Mouse (Mus musculus) neural tube, embryonic 10.5 days (tissue): ENCODE results near the gene Apoc2.

Experiments used
- DNase-seq: peaks from one replicate; pipeline ENCODE4 v3.0.0-alpha.2; 2017; ENCODE audit warnings: low spot score; ENCODE audit errors: extremely low spot score

The Apoc2 gene

GRCm38 (mm10) chr7:19678901-19679300 is 1.2 kb upstream of the Apoc2 start:
- DNase-seq, result no peak

GRCm38 (mm10) chr7:19676662-19677061 is 1.1 kb downstream of the Apoc2 start:
- no peak for DNase-seq

GRCm38 (mm10) chr7:19675824-19676223 is 1.9 kb downstream of the Apoc2 start:
- DNase-seq, result no peak

- no peak for DNase-seq
Observed at GRCm38 (mm10) chr7:19673083-19673699, 4.5 kb downstream of the Apoc2 start.

GRCm38 (mm10) chr7:19671511-19671910 is 6.2 kb downstream of the Apoc2 start:
- no peak for DNase-seq

- DNase-seq, result peak; percentile 85
Observed at GRCm38 (mm10) chr7:19668947-19669721, 8.6 kb downstream of the Apoc2 start.

- no peak for DNase-seq
Observed at GRCm38 (mm10) chr7:19667434-19667833, 10.3 kb downstream of the Apoc2 start.

- no peak for DNase-seq
Observed at GRCm38 (mm10) chr7:19666750-19667149, 11.0 kb downstream of the Apoc2 start.

GRCm38 (mm10) chr7:19664955-19665841 is 12.5 kb downstream of the Apoc2 start, which contains the start of gene Clptm1:
TSS of gene Clptm1 (minus strand) at chr7:19665033.
- DNase-seq, result peak; percentile 99

- DNase-seq, result no peak
Observed at GRCm38 (mm10) chr7:19664455-19664954, 13.2 kb downstream of the Apoc2 start.

- peak; percentile 14 for DNase-seq
Observed at GRCm38 (mm10) chr7:19663940-19664339, 13.8 kb downstream of the Apoc2 start.

- no peak for DNase-seq
Observed at GRCm38 (mm10) chr7:19652614-19653013, 25.1 kb downstream of the Apoc2 start.

GRCm38 (mm10) chr7:19651063-19651786 is 26.5 kb downstream of the Apoc2 start:
- no peak for DNase-seq

- no peak for DNase-seq
Observed at GRCm38 (mm10) chr7:19641223-19641622, 36.5 kb downstream of the Apoc2 start.

- no peak for DNase-seq
Observed at GRCm38 (mm10) chr7:19635074-19635827, 42.5 kb downstream of the Apoc2 start.

- DNase-seq, result no peak
Observed at GRCm38 (mm10) chr7:19634591-19634990, 43.1 kb downstream of the Apoc2 start.

- no peak for DNase-seq
Observed at GRCm38 (mm10) chr7:19633855-19634254, 43.9 kb downstream of the Apoc2 start.

GRCm38 (mm10) chr7:19633197-19633596 is 44.5 kb downstream of the Apoc2 start:
- DNase-seq, result no peak

GRCm38 (mm10) chr7:19632720-19633119 is 45.0 kb downstream of the Apoc2 start:
- DNase-seq, result no peak

- no peak for DNase-seq
Observed at GRCm38 (mm10) chr7:19632275-19632674, 45.5 kb downstream of the Apoc2 start.
